Comparison of ENCODE assay signal across 8 mouse cellular contexts in genomic region chr13:118379155-118379554, GRCm38 (mm10). TPM values are rescaled to one million over a fixed set of nuclear protein-coding genes. Genes with fewer than 3 reads are reported as not detected.
DNase-seq lines count a peak whose midpoint lies in the region; ATAC-seq lines count a peak whose summit lies in the region.

No protein-coding gene starts in this region.

- DNase-seq in liver (peak; percentile 60), R1 (ENCODE audit: low read depth, low spot score) (peak; percentile 68)
- DNase-seq in liver, embryonic 11.5 days (ENCODE audit: low spot score) = no peak
- DNase-seq in cerebellum, adult 9-11 months = peak; percentile 28
- peak; percentile 50 for DNase-seq in gastrocnemius, postnatal 10 days
- DNase-seq in layer of hippocampus, postnatal 10 days (ENCODE audit: low spot score in 2 of 2) = peak; percentile 64 to 68
- peak; percentile 44 to 77 for DNase-seq in spleen, postnatal 4 days (ENCODE audit: low spot score in 2 of 2)

- no peak overlapping the region for H3K4me2 ChIP-seq in liver, embryonic 11.5 days

- no peak overlapping the region for H3K9ac ChIP-seq in liver, embryonic 11.5 days (ENCODE audit: low read depth, low read length)

- peaks cover 10% of the 10 kb centered on the region for H3K36me3 ChIP-seq in liver, embryonic 11.5 days (ENCODE audit: control insufficient read depth, insufficient read depth, low read length)

- no peak overlapping the region for H3K27ac ChIP-seq in liver, embryonic 11.5 days (ENCODE audit: low read depth, low read length)

- H3K9me3 ChIP-seq in liver, embryonic 11.5 days (ENCODE audit: control insufficient read depth, low read length) = no peaks in the 10 kb centered on the region

- ATAC-seq in liver, embryonic 11.5 days (replicated peaks; ENCODE audit: low FRiP score) = no peak
- peak; percentile 95 for ATAC-seq in megakaryocyte progenitor cell, adult 5-6 weeks (replicated peaks; ENCODE audit: poor library complexity)

- H3K4me1 ChIP-seq in liver, embryonic 11.5 days (replicated peaks; ENCODE audit: control insufficient read depth, insufficient read depth, low read length) = no peaks in the 10 kb centered on the region

- 81% methylated on average over 1 of the region's 1 CpGs for WGBS in liver, embryonic 11.5 days

- no peak overlapping the region for H3K4me3 ChIP-seq in liver, embryonic 11.5 days (ENCODE audit: low read depth, low read length)

- no peaks in the 10 kb centered on the region for H3K27me3 ChIP-seq in liver, embryonic 11.5 days (replicated peaks; ENCODE audit: control insufficient read depth, insufficient read depth, low read length)

RNA-seq across cellular contexts. Expression of gene B430218F22Rik, which starts 7.3 kb away (rescaled TPM):
- 0.22 and 0.38 TPM in 2 replicates for polyA plus RNA-seq in liver, embryonic 11.5 days (2014; fragmentation: Nextera tagmentation; extraction: Ambion mirVana)
- not detected for total RNA-seq in gastrocnemius, postnatal 10 days (2021)
- under 1 TPM; 0.48 to 0.96 TPM for total RNA-seq in layer of hippocampus, postnatal 10 days (2021)
- not detected in 2 replicates for total RNA-seq in megakaryocyte progenitor cell, adult 5-6 weeks (2015)
- 0.14 and 0.33 TPM in 2 replicates for total RNA-seq in megakaryocyte progenitor cell, adult 5-6 weeks (2017)

RNA-seq across cellular contexts. Expression of gene Mrps30, which starts 7.9 kb away (rescaled TPM):
- polyA plus RNA-seq in liver, embryonic 11.5 days (2014; fragmentation: Nextera tagmentation; extraction: Ambion mirVana) = 47.2 and 47.8 TPM in 2 replicates
- total RNA-seq in gastrocnemius, postnatal 10 days (2021) = 10 to 100 TPM; 17.4 to 18.6 TPM
- total RNA-seq in layer of hippocampus, postnatal 10 days (2021) = 10 to 100 TPM; 15.6 to 16.5 TPM
- total RNA-seq in megakaryocyte progenitor cell, adult 5-6 weeks (2015) = 29.8 and 36.2 TPM in 2 replicates
- total RNA-seq in megakaryocyte progenitor cell, adult 5-6 weeks (2017) = 39.6 and 46.6 TPM in 2 replicates
